Mouse (Mus musculus) heart, adult 2 months (tissue): Measurements from ENCODE around the gene Inpp5a.

Source experiments
- CTCF ChIP-seq: fragments of 200-600 bp; IDR thresholded peaks from 2 replicates; pipeline ENCODE4 v1.8.1; 2022; ENCODE audit warnings: antibody characterized with exemption, mild to moderate bottlenecking, moderate library complexity
- EP300 ChIP-seq: fragments of 200-500 bp; IDR thresholded peaks from 2 replicates; pipeline ENCODE4 v1.6.1; 2011; ENCODE audit warnings: low read depth, low read length, control low read depth; ENCODE audit not compliant: insufficient read depth

DNA sequence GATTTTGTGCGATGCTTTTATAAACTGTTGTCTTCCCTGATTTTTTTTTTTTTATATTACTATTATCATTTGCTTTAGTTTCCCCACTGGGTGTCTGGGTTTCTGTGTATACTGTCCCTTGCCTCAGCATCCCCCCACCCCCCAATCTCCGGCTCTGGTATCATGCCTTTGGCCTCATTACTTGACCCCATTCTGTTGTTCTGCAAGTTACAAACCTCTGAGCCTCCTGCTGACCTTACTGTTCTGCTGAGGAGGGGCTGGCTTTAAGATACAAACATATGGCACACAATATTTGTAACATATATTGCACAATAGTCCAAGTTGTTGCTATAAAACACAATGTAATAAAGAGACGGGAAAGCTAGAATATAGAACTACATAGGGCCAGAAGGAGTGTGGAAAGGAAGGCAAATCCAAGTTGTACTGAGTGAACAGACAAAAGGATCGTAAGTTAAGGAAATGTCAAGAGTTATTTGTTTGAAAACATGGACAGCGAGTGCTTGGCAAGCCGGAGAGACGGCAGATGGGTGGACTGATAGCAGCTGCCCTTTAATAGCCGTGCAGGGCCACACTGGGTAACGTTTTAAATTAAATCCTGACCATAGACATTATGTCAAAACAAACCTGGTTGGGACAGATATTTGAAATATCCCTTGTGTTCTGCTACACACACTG lies 49.2 kb downstream of the Inpp5a start:
- no peak for TF ChIP-seq CTCF
- TF ChIP-seq EP300 = no peak
